Mouse (Mus musculus) heart, adult 2 months (tissue): ENCODE results near the gene Rad9b.

Source experiments
- CTCF ChIP-seq: fragments of 200-600 bp; IDR thresholded peaks from 2 replicates; pipeline ENCODE4 v1.8.1; 2022; ENCODE audit warnings: antibody characterized with exemption, mild to moderate bottlenecking, moderate library complexity
- EP300 ChIP-seq: fragments of 200-500 bp; IDR thresholded peaks from 2 replicates; pipeline ENCODE4 v1.6.1; 2011; ENCODE audit warnings: low read depth, low read length, control low read depth; ENCODE audit not compliant: insufficient read depth

GRCm38 (mm10) chr5:122372878-122373277 lies 18.8 kb upstream of the Rad9b start:
- TF ChIP-seq EP300 (no peak), CTCF (no peak)
